Mouse (Mus musculus) brain, embryonic 14.5 days (tissue): ENCODE results near the gene Smug1.

Experiments used
- CTCF ChIP-seq: fragments of 200-500 bp; IDR thresholded peaks from 2 replicates; pipeline ENCODE4 v1.5.1; 2012; ENCODE audit warnings: inconsistent platforms, mild to moderate bottlenecking, moderate library complexity, borderline replicate concordance; ENCODE audit not compliant: insufficient read depth, insufficient read length; ENCODE audit errors: extremely low read depth
- POLR2A ChIP-seq: fragments of 200-500 bp; IDR thresholded peaks from 2 replicates; pipeline ENCODE4 v1.6.1; 2012; ENCODE audit warnings: mild to moderate bottlenecking, inconsistent platforms, borderline replicate concordance; ENCODE audit not compliant: poor library complexity, insufficient read depth, insufficient read length, severe bottlenecking; ENCODE audit errors: extremely low read depth

GRCm38 (mm10) chr15:103129289-103129688 is 37.6 kb downstream of the Smug1 start:
- TF ChIP-seq POLR2A (no peak), CTCF (no peak)
